Mouse (Mus musculus) liver, adult 2 months (tissue): ENCODE results near the gene Tsku. TPM values are rescaled to one million over a fixed set of nuclear protein-coding genes. Genes with fewer than 3 reads are reported as not detected.

Experiments used
- DNase-seq: peaks from one replicate; pipeline ENCODE4 v3.0.0-alpha.2; 2011; ENCODE audit warnings: low read depth, low spot score; ENCODE audit errors: extremely low read depth
- H3K27ac ChIP-seq: fragments of 200-500 bp; replicated peaks from 2 replicates; pipeline ENCODE4 v1.5.1; 2012; ENCODE audit warnings: low read depth, mild to moderate bottlenecking, control low read depth, inconsistent platforms, low read length; ENCODE audit not compliant: insufficient read depth
- H3K27me3 ChIP-seq: fragments of 200-500 bp; 2 replicates; pipeline ENCODE4 v1.6.1; 2012; ENCODE audit warnings: mild to moderate bottlenecking, moderate library complexity, low read length, inconsistent platforms; ENCODE audit not compliant: control insufficient read depth, insufficient read depth
- H3K36me3 ChIP-seq: fragments of 200-500 bp; 2 replicates; pipeline ENCODE4 v1.6.1; 2012; ENCODE audit warnings: low read length, inconsistent platforms; ENCODE audit not compliant: control insufficient read depth, insufficient read depth
- H3K4me1 ChIP-seq: fragments of 200-500 bp; 2 replicates; pipeline ENCODE4 v1.6.1; 2011; ENCODE audit warnings: low read length; ENCODE audit not compliant: control insufficient read depth, insufficient read depth
- H3K4me3 ChIP-seq: fragments of 200-500 bp; 2 replicates; pipeline ENCODE4 v1.5.1; 2011; ENCODE audit warnings: low read depth, mild to moderate bottlenecking, control low read depth, low read length, moderate library complexity; ENCODE audit not compliant: insufficient read depth
- H3K79me2 ChIP-seq: fragments of 200-500 bp; 2 replicates; pipeline ENCODE4 v1.6.1; 2012; ENCODE audit warnings: inconsistent platforms, mild to moderate bottlenecking, low read length, moderate library complexity; ENCODE audit not compliant: control insufficient read depth, insufficient read depth
- H3K9ac ChIP-seq: fragments of 200-500 bp; 2 replicates; pipeline ENCODE4 v1.6.1; 2012; ENCODE audit warnings: low read depth, mild to moderate bottlenecking, control low read depth, inconsistent platforms, low read length
- CTCF ChIP-seq: fragments of 200-500 bp; IDR thresholded peaks from 2 replicates; pipeline ENCODE4 v1.5.1; 2011; ENCODE audit warnings: low read depth, low read length, control low read depth
- POLR2A ChIP-seq: fragments of 200-500 bp; IDR thresholded peaks from 2 replicates; pipeline ENCODE4 v1.6.1; 2011; ENCODE audit warnings: low read length, control low read depth; ENCODE audit not compliant: insufficient read depth; ENCODE audit errors: extremely low read depth
- WGBS: fragments of 180-500 bp; shearing (Covaris S2); methylation state at CpG from one replicate; pipeline ENCODE4 v1.1.7; 2018; 5-methylcytosine and 5-hydroxymethylcytosine counted together
- polyA plus RNA-seq: library from polyadenylated mRNA; depleted of rRNA; stranded (reverse); fragments of >200 nt; gene quantifications from 2 replicates; pipeline ENCODE4 v1.2.3, GENCODE M21; 2012; rRNA removed
- total RNA-seq: library from RNA; depleted of rRNA; stranded (reverse); fragments of >200 nt; gene quantifications from 2 replicates; pipeline ENCODE4 v1.2.3, GENCODE M21; 2014; rRNA removed

Tsku gene
- total and polyA plus RNA-seq, 2 experiments: 15.4 to 57.1 TPM

- Histone ChIP-seq H3K4me3 (peak overlapping the region; percentile 96), H3K9ac (peak overlapping the region; percentile 96), H3K36me3 (no peaks in the 10 kb centered on the region), H3K4me1 (peaks cover 12% of the 10 kb centered on the region), H3K79me2 (no peaks in the 10 kb centered on the region), H3K27me3 (no peaks in the 10 kb centered on the region), H3K27ac (peak overlapping the region; percentile 65)
- under 1% methylated on average over 53 of the region's 53 CpGs for WGBS
- peak; percentile 74 for DNase-seq
- TF ChIP-seq CTCF (peak; percentile 18; the same call in 1 of the 2 replicates), POLR2A (peak; percentile 100)
These were observed 51.7 kb downstream of the Tsku start for GRCm38 (mm10) chr7:98309219-98310030.

DNA sequence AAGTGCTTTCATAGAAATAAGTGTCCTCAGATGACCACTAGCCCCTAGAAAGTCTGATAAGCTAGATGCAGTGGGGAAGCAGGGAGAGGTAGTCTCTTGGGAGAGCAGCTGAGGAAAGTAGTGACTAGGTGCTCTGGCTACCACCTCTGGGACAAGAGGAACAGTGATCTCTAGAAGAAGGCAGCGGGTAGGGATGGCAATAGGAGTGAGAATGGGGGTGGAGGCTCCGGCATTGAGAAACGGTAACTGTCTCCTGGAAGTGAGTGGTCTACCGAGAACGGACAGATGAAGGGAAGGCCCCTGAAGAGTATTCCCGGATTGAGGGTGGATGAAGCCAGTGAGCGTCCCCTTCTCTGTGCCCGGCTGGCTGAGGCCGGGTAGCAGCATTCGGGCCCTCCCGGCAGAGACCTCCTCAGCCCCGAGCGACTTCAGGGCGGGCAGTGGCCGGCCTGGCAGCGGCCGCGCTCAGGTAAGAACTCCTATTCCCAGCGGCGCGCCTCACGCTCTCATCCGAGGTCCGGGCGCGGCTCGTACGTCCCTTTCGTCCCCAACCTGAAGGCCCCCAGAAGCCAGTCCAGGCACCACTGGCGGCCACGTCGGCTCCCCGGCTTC is 52.4 kb downstream of the Tsku start:
- peak overlapping the region; percentile 65 for H3K27ac ChIP-seq
- DNase-seq: peak; percentile 31

GRCm38 (mm10) chr7:98307921-98308606 is 53.1 kb downstream of the Tsku start:
- H3K27ac ChIP-seq: peak overlapping the region; percentile 65
- DNase-seq: peak; percentile 77
- 7% methylated on average over 9 of the region's 9 CpGs for WGBS
- H3K27me3 ChIP-seq: no peaks in the 10 kb centered on the region
- no peak for TF ChIP-seq CTCF
- TF ChIP-seq POLR2A: no peak
- H3K9ac ChIP-seq: peak overlapping the region; percentile 96
- no peaks in the 10 kb centered on the region for H3K79me2 ChIP-seq
- H3K4me1 ChIP-seq: peaks cover 13% of the 10 kb centered on the region
- no peaks in the 10 kb centered on the region for H3K36me3 ChIP-seq
- H3K4me3 ChIP-seq: peak overlapping the region; percentile 96

More for the DNA sequence above, 52.4 kb downstream of the Tsku start:
- H3K27me3 ChIP-seq: no peaks in the 10 kb centered on the region
- H3K4me3 ChIP-seq: peak overlapping the region; percentile 96
- peaks cover 13% of the 10 kb centered on the region for H3K4me1 ChIP-seq
- H3K36me3 ChIP-seq: no peaks in the 10 kb centered on the region
- no peaks in the 10 kb centered on the region for H3K79me2 ChIP-seq
- TF ChIP-seq POLR2A (no peak), CTCF (no peak)
- under 1% methylated on average over 33 of the region's 33 CpGs for WGBS
- H3K9ac ChIP-seq: peak overlapping the region; percentile 96

GRCm38 (mm10) chr7:98307411-98307810 is 53.7 kb downstream of the Tsku start:
- no peaks in the 10 kb centered on the region for H3K36me3 ChIP-seq
- H3K27ac ChIP-seq: no peak overlapping the region
- TF ChIP-seq POLR2A (no peak), CTCF (no peak)
- DNase-seq: no peak
- H3K9ac ChIP-seq: no peak overlapping the region
- 60% methylated on average over 2 of the region's 2 CpGs for WGBS
- no peaks in the 10 kb centered on the region for H3K27me3 ChIP-seq
- H3K79me2 ChIP-seq: no peaks in the 10 kb centered on the region
- H3K4me1 ChIP-seq: peaks cover 13% of the 10 kb centered on the region
- H3K4me3 ChIP-seq: no peak overlapping the region

Other genes with a start within 250 kb of the Tsku start
- 7.0 and 11.5 TPM in 2 replicates for gene Myo7a, start 241.8 kb downstream of the Tsku start, total RNA-seq
- gene Myo7a, start 241.8 kb downstream of the Tsku start, polyA plus RNA-seq: 8.2 and 11.0 TPM in 2 replicates
- 0.07 and 0.18 TPM in 2 replicates for gene Omp, start 215.8 kb downstream of the Tsku start, total RNA-seq
- 0.12 and 0.22 TPM in 2 replicates for gene Omp, start 215.8 kb downstream of the Tsku start, polyA plus RNA-seq
- gene Capn5, start 183.1 kb downstream of the Tsku start, total RNA-seq: 1.0 and 1.6 TPM in 2 replicates
- gene Capn5, start 183.1 kb downstream of the Tsku start, polyA plus RNA-seq: 2.2 TPM in 2 replicates
- not detected in 2 replicates for gene B3gnt6, start 161.8 kb downstream of the Tsku start, total RNA-seq
- 0.04 and 0.12 TPM in 2 replicates for gene B3gnt6, start 161.8 kb downstream of the Tsku start, polyA plus RNA-seq
- gene Acer3, start 40.1 kb downstream of the Tsku start, total RNA-seq: 16.8 and 19.7 TPM in 2 replicates
- 7.4 and 12.2 TPM in 2 replicates for gene Acer3, start 40.1 kb downstream of the Tsku start, polyA plus RNA-seq
- not detected in 2 replicates for gene Gucy2d, start 79.1 kb upstream of the Tsku start, total RNA-seq
- not detected in 2 replicates for gene Gucy2d, start 79.1 kb upstream of the Tsku start, polyA plus RNA-seq
- gene Lrrc32, start 128.0 kb upstream of the Tsku start, total RNA-seq: 1.5 and 4.9 TPM in 2 replicates
- gene Lrrc32, start 128.0 kb upstream of the Tsku start, polyA plus RNA-seq: 5.2 and 7.5 TPM in 2 replicates